Mouse (Mus musculus) urinary bladder, postnatal 36 days (tissue): ENCODE data around the gene Mybphl.

Experiments
- DNase-seq, 2 experiments: peaks; one replicate each; pipeline ENCODE4 v3.0.0; 2022; ENCODE audit warnings: low spot score in 2 of 2, mixed read lengths in 1 of 2

The Mybphl gene

GRCm38 (mm10) chr3:108372274-108372673 lies 7.6 kb downstream of the Mybphl start:
- DNase-seq = no peak

GRCm38 (mm10) chr3:108372691-108373090 lies 8.0 kb downstream of the Mybphl start:
- DNase-seq = no peak

- no peak for DNase-seq
Observed at GRCm38 (mm10) chr3:108378875-108379663, 14.4 kb downstream of the Mybphl start.

- DNase-seq = no peak
Observed at GRCm38 (mm10) chr3:108380695-108381094, 16.0 kb downstream of the Mybphl start.

GRCm38 (mm10) chr3:108381945-108382875 lies 17.5 kb downstream of the Mybphl start:
- no peak for DNase-seq

- peak; percentile 80 to 88 for DNase-seq
Observed at GRCm38 (mm10) chr3:108383485-108384354, 19.0 kb downstream of the Mybphl start, which contains the start of gene Psrc1. Psrc1 (plus strand) TSS chr3:108383839.

- no peak for DNase-seq
Observed at GRCm38 (mm10) chr3:108384425-108384824, 19.7 kb downstream of the Mybphl start.

- no peak for DNase-seq
Observed at GRCm38 (mm10) chr3:108386186-108386585, 21.5 kb downstream of the Mybphl start.

- DNase-seq = peak; percentile 93 to 94
Observed at GRCm38 (mm10) chr3:108389111-108389545, 24.4 kb downstream of the Mybphl start.

GRCm38 (mm10) chr3:108392299-108392698 lies 27.6 kb downstream of the Mybphl start:
- no peak for DNase-seq

- DNase-seq = no peak
Observed at GRCm38 (mm10) chr3:108392793-108393192, 28.1 kb downstream of the Mybphl start.

- DNase-seq = no peak
Observed at GRCm38 (mm10) chr3:108398281-108398680, 33.6 kb downstream of the Mybphl start.

GRCm38 (mm10) chr3:108400442-108400841 lies 35.7 kb downstream of the Mybphl start:
- no peak for DNase-seq

GRCm38 (mm10) chr3:108401692-108402527 lies 37.2 kb downstream of the Mybphl start:
- DNase-seq = peak; percentile 80 to 91

GRCm38 (mm10) chr3:108402528-108402920 lies 37.8 kb downstream of the Mybphl start:
- DNase-seq = no peak

- DNase-seq = no peak
Observed at GRCm38 (mm10) chr3:108405536-108406305, 41.0 kb downstream of the Mybphl start.

GRCm38 (mm10) chr3:108406306-108406885 lies 41.7 kb downstream of the Mybphl start:
- no peak for DNase-seq

- DNase-seq = no peak
Observed at GRCm38 (mm10) chr3:108408517-108409008, 43.9 kb downstream of the Mybphl start.
